Mouse (Mus musculus) kidney, postnatal 36 days (tissue): ENCODE measurements around the gene Olfr1393.
A peak's percentile ranks its signal among the peaks of the same experiment; 100 is the strongest.
"Not testable (repeated sequence)": the region's sequence is repeated elsewhere in the genome, so short reads cannot be mapped to it uniquely, and the experiment has no call there.

ENCODE experiments used
- DNase-seq, 2 experiments: peaks; one replicate each; pipeline ENCODE4 v3.0.0; 2021 to 2022; ENCODE audit warnings: mixed read lengths in 2 of 2

Gene Olfr1393

DNA sequence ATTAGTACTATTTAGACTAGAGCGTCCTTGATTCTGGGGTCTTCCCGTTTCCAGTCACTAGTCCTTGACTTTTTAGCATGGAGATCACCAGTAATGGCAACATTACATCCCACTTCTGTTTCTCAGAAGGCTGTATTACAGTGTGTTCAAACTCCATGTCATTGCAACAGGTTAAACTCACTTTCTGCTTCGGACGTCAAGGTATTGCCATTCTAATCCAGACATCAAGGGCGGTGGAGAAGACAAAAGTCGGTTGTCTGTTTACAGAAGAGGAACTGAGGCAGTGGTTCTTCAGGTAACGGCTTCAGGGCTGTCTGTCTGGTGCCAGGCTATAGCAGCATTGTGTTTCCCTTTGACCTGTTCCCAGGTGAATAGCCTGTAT lies 26.7 kb upstream of the Olfr1393 start:
- DNase-seq, result no peak

DNA sequence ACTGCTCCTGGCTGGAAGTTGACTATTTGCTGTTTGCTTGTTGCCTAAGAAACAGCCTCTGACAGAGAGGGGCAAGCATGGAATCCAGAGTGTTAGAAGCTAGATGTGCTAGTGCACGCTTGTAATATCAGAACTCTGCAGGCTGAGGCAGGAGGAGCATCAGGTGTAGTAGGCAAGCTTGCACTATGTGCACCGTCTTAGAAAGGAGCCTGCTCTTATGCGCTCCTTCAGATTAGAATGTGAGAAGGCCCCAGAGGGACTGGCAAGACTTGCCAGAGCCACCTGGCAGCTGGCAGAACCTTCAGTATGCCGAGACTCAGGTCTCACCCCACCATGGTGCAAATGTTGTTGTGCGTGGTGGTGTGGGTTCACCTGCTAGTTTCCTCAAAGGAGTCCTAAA lies 26.1 kb upstream of the Olfr1393 start:
- DNase-seq, result no peak

DNA sequence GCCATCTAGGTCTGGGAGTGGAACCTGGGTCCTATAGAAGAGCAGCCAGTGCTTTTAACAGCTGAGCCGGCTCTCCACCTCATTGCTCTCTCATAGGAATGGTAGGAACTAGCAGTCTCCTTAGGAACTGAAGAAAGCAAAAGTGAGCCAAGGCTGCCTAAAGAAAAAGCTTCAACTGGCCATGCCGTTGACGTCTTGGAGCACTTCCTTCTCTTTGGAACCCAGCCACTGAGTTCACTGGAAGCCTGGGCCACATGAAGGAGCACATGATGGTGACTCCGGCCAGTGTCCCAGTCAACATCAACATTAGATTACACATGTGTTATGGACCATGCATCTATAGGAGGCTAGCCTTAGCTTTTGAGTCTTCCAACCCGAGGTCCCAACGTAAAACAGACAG lies 25.1 kb upstream of the Olfr1393 start:
- peak in 1 of 2 experiments; percentile 56 for DNase-seq

DNA sequence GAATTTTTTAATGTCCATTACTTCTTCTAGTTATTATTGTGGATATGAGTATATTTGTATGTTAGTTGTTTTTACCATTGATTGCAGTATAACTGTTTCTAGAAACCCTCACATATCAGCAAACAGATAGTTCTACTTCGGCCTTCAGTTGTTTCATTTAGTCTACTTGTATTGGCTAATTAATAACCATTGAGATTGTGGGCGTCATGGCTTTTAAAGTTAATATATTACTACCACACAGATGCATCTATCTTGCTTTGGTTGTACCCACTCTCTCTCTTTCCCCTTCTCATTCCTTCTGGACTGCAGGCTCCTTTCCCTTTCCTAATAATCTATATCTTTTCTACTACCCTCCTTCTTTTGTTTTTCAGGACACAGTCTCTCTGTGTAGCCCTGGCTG lies 18.8 kb upstream of the Olfr1393 start:
- DNase-seq, result peak in 1 of 2 experiments; percentile 63

DNA sequence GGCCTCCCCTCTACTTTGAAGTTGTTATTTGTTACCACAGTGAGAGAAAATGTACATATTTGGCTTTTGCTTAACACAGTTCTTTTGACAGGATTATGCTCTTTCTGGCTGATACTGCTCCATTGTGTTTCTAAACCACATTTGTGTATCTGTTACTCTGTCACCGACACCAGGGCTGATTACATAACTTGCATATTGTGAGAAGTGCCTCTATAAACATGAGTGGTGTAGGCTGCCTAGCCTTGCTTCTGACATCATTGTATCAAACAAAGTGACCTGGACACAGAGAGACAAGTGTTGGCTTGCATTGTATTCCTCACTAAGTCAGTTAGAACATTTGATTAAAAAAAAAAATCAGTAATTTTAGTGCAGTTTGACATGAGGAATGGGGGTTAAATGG lies 18.3 kb upstream of the Olfr1393 start:
- no peak for DNase-seq

DNA sequence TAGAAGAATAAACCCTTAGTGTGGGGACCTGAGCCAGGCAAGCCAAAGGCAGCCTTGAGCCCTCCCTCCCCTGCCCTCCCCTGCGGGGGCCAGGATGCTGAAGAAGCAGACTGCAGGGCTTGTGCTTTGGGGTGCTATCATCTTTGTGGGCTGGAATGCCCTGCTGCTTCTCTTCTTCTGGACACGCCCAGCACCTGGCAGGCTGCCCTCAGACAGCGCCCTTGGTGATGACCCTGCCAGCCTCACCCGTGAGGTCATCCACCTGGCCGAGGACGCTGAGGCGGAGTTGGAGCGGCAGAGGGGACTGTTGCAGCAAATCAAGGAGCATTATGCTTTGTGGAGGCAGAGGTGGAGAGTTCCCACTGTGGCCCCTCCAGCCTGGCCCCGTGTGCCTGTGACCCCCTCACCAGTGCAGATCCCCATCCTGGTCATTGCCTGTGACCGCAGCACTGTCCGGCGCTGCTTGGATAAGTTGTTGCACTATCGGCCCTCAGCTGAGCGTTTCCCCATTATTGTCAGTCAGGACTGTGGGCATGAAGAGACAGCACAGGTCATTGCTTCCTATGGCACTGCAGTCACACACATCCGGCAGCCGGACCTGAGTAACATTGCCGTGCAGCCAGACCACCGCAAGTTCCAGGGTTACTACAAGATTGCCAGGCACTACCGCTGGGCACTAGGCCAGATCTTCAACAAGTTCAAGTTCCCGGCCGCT lies 17.3 kb upstream of the Olfr1393 start:
- DNase-seq, result peak; percentile 92 to 95

DNA sequence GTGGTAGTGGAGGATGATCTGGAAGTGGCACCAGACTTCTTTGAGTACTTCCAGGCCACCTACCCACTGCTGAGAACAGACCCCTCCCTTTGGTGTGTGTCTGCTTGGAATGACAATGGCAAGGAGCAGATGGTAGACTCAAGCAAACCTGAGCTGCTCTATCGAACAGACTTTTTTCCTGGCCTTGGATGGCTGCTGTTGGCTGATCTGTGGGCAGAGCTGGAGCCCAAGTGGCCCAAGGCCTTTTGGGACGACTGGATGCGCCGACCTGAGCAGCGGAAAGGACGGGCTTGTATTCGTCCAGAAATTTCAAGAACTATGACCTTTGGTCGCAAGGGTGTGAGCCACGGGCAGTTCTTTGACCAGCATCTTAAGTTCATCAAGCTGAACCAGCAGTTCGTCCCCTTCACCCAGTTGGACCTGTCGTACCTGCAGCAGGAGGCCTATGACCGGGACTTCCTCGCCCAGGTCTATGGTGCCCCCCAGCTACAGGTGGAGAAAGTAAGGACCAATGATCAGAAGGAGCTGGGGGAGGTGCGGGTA lies 16.7 kb upstream of the Olfr1393 start:
- DNase-seq, result peak; percentile 75 to 90

DNA sequence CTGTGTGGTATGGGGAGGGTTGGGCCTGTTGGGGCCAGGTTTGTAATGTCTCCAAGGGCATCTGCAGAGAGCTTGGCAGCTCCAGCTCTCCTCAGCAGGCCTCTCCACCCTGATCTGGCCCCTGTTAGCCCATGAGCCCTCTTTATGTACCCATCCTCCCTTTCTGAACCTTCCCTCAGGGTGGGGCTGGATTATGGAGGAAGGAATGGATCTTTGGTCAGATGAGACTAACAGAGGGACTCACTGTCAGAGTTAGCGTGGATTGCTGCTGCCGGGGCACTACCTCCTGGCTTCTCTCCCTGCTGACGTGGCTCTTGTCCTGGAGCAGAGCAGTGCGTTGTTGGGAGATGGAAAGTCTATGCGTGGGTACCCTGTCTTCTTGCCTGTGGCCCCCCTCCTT lies 15.8 kb upstream of the Olfr1393 start:
- peak; percentile 53 to 61 for DNase-seq

DNA sequence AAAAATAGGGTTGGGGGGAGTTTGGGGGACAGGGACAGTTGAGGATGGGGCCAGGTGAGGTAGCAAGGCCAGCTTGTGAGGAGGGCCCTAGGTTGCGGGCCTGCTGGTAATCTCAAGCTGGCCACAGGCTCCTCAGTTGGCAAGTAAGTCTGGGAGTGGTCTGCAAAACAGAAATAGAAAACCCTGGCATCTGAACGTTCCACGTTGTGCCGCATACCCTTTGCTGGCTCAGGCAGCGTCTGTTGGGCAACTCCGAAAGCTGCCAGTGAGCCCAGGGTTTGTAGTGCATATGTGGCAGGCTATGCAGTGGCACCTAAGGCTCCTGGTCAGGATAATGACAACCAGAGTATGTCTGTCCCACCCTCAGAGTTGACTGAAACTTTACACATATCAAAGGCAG lies 15.0 kb upstream of the Olfr1393 start:
- DNase-seq, result no peak

DNA sequence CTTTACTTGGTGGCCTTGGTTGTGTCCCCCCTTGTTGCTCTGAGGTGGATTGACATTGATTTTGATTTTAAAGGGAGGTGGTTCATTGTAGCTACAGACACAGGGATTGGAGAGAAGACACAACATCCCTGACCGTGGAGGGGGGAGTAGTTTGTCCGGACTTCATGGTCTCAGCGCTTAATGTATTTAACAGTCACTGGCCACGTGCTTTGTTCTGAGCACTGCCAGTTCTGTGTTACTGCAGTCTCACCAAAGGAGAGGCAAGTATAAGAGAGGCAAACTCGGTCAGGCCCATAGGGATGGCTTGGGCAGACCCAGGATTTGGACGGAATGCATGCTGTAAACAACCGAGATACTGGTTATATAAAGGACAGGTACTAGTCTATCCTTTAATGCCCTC lies 14.0 kb upstream of the Olfr1393 start:
- DNase-seq, result no peak

DNA sequence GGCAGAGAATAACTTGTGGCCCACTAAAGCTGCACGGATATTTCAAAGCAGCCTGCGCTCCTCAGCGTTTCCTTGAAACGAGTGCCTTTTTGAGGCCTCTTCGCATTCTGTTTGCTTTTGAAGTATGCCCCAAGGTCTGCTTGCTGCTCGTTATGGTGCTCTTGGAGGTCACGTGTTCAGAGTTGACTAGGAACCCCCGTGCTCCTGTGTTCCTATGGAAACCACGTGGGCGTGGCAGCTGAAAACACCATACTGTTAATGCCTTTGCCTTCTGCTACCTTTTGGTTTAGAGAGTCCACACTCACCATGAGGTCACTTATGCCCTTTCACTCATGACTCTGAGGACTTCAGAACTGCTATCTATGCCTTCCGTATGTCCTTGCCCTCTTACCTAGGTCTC lies 13.5 kb upstream of the Olfr1393 start:
- no peak for DNase-seq

DNA sequence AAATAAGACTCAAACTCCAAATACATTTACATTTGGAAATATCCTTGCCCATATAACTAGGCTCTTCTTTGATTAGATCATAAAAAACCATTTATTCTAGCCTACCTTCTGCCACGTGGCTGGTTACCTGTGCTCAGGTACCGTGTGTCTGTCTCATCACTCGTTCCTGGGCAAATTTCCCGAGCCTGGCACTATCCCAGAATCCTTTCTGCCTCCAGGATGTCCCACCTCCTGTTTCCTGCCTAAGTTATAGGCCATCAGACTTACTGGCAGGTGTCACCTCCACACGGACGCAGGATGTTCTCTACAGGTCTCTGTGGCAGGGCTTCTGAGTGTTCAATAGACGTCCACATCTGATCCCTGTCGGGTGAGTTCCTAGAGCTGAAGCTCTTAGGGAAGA lies 13.0 kb upstream of the Olfr1393 start:
- DNase-seq, result peak in 1 of 2 experiments; percentile 56

DNA sequence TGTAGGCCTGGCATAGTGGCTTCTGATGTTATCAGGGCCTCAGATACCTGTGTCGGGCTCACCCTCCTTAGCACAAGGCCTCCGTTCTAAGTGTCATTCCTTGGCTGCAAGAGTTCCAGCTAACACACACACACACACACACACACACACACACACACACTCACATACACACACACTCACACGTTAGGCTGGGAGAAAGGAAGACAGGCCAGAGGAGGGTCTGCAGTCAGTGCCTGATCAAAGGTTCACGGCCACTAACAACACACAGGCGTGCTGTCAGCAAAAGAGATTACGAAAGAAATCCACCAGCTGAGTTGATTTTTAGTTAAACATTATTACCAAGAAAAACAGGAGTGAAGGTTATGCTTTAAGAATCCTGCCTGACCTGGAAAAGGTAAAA lies 11.4 kb upstream of the Olfr1393 start:
- DNase-seq, result peak; percentile 64 to 79

DNA sequence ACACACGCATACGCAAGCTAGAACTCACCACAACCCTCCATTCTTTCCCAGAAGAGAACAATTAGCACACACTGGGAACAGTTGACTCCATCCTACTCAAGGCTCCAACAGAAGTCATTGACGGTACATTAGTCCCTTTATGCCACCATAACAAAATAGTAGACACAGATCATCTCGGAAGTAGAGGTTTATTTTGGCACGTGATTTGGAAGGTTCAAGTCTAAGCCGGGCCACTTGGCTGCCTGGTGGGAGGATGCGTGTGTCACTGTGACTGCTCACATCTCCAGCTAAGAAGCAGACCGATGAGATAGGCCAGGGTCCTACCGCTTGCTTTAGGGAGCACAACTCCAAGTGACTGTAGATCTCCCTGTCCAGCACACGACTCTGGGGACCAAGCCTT lies 10.8 kb upstream of the Olfr1393 start:
- DNase-seq, result peak in 1 of 2 experiments; percentile 26

DNA sequence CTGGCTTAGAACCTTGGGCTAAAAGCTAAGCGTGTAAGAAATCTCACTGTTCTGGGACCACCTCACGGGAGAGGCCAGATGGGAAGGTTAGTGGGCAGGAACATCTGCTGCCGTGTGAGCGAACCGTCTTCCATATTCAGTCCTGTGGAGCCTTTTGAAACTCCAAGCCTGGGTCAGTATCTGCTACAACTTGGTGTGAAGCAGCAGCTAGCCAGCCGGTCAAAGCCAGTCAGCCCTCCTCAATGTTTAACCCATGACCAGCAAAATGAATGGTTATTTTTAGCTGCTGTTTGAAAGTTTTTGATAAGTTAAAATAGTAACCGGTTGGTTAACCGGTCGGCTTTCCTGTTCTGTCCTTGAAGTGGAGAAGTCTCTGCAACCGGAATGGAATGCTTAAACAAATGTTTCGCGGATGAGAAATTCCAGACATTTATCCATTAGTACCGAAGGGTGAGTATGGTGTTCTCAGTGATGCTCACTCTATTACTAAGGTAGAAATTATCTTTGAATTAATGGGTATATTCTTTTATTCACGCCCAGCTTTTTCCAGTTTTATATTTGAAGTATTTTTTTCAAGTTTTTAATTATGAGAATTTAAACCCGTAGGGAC lies 10.0 kb upstream of the Olfr1393 start:
- DNase-seq, result peak; percentile 63 to 75

DNA sequence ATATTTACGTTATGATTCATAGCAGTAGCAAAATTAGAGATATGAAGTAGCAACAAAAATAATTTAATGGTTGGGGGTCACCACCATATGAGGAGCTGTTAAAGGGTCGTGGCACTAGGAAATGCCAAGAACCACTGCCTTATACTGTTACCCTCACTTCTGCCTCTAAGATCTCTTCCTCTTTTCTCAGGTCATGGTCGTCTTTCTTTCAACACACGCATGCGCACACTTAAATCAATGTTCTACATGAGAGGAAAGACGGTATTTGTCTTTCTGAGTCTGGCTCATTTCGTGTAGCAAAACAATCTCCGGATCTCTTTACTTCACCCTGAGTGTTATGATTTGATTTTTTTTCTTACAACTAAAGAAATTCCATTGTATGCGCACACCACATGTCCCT lies 8.3 kb upstream of the Olfr1393 start:
- DNase-seq, result no peak

DNA sequence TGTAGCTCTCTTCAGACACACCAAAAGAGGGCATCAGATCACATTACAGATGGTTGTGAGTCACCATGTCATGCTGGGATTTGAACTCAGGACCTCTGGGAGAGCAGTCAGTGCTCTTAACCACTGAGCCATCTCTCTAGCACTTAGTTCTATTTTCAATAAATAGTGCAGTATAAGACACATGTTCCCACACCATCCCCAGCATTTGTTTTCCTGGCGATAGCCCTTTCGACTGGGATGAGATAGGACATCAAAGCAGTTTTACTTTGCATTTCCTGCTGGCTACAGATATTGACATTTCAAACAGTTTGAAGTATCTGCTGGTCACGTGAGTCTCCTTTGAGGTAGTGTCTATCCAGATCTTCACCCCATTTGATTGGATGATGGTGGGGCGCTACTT lies 7.7 kb upstream of the Olfr1393 start:
- no peak for DNase-seq

DNA sequence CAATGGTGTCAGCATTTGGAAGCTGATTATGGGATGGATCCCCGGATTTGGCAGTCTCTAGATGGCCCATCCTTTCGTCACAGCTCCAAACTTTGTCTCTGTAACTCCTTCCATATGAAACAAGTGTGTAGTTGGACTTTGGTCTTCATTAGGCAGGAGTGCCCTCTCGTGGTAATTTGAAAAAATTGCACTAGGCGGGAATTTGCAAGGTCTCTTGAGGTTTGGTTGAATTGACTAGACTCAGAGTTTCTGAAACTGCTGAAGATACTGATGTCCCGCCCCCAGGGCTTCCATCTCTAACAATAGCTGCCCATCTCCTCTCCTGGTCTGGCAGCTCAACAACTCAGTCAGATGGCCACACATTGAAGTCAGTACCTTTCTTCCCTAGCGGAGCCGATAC lies 6.8 kb upstream of the Olfr1393 start:
- DNase-seq, result peak; percentile 53 to 55

DNA sequence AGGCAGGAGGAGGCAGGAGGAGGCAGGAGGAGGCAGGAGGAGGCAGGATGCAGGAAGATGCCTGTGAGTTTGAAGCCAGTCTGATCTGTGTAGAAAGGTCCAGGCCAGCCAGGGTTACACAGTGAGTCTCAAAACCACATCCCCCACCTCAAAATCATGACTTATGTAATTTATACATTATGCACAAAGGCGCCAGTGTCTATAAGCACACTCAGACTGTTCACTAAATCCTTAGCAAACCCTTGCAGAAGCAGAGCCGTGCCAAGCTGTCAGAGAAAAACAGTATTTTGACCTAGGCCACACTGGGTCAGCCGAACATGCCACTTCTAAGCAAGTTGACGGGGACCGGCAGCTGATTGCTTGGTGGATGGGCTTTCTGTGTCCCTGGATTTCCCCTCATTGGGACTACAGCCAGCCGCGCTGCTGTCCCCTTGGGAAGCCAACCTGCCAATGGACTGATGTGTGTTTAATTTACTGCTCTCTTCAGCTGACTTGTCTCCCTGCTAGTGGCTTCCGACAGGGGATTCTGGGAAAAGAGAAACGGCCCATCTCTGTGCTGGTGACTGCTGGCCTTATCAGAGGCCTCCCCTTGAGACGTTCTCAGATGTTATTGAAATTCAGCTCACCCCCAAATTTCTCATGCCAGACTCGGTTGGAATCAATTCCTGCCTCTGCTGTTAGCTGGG lies 4.1 kb upstream of the Olfr1393 start:
- no peak for DNase-seq

DNA sequence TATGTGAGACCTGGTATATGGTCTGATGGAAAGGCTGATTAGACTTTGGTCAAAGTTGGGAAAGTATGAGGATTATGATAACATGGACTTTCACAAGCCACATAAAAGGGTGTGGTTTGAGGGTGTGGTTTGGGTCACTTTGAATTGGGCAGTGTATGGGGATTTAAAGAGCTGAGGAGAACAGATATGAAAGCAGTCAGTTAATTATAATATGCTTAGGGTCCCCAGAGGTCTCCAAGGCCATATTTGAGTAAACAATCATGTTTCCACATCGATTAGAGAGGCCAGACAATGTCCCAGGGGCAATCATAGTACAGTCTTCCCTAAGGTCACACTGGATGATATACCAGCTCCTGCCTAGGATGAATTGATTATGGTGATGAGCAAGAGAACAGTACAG lies 6.9 kb downstream of the Olfr1393 start, which contains the start of gene Olfr1392:
Olfr1392 (plus strand) TSS at position 301 of the 400 bp plus-strand sequence.
- not testable (repeated sequence) for DNase-seq

DNA sequence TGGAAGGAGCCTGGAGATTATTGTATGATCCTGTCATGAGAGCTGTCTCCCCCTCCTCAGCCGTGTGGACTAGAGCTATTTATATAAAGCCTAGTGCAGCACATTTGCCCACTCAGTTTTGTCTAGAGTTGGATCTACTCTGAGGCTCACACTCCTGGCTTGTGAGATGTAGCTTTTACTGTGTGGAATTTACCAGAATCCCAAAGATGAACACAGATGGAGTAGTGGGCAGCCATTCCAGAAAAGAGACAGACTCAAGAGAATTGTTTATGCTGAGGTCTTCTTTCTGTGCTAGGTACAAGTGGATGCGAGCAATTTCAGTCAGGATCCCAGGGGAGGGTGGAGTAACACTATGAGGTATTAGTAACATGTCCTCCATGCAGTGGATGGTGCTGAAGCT lies 9.1 kb downstream of the Olfr1393 start:
- DNase-seq, result no peak

DNA sequence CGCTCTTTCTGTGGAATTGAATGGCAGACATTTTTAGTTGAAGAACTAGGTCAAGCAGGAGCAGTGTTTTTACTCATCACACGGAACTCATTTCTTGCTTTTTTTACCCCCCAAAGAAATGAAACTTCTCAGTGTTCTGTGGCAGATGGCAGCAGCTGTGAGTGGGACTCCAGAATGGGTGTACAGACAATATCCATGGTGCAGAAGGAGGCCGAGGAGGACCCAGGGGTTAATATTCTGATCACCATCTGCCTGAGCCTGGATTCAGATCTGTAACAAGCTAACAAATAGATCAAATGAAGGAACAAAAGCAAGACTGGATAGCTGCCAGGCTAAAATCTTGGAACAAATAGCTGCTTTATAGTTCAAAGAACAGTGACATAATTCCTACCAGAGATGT lies 14.7 kb downstream of the Olfr1393 start:
- no peak for DNase-seq

DNA sequence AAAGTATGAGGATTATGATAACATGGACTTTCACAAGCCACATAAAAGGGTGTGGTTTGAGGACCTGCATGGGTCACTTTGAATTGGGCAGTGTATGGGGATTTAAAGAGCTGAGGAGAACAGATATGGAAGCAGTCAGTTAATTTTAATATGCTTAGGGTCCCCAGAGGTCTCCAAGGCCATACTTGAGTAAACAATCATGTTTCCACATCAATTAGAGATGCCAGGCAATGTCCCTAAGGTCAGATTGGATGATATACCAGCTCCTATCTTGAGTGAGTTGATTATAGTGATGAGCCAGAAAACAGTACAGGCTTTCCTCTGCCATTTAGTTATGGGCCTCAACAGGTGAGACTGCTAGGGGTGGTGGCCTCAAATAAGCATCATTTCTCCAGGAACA lies 26.3 kb downstream of the Olfr1393 start, which contains the start of gene Olfr10:
Olfr10 (plus strand) TSS at position 301 of the 400 bp plus-strand sequence.
- DNase-seq, result no peak

DNA sequence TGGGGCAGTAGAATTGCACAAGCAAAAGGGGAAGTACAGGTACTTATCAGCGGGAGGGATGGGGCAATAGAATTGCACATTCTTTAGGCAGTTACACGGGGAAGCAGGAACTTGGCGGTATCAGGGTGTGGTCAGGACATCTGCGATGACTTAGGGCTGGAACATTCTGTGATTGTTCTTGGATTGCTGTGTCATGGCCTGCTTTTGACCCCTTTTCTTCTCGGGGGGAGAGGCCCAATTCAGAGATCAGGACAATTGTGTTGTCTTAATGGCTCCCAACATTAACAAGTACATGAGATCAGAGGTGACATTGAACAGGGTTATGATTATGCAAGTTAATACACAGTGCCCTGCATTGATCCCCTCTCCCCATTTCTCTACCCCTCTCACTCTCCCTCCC lies 30.4 kb downstream of the Olfr1393 start:
- not testable (repeated sequence) for DNase-seq
